Mouse (Mus musculus): ENCODE results near the gene Sec24c.
A peak's percentile ranks its signal among the peaks of the same experiment; 100 is the strongest.

GRCm38 (mm10) chr14:20737306-20737705 is 63.2 kb downstream of the Sec24c start:
- TF ChIP-seq CTCF (IDR thresholded peaks at IDR 0.05; ENCODE audit: borderline replicate concordance, insufficient read depth, low read length) (peak; percentile 70; the same call in 1 of the 2 replicates), POLR2A (IDR thresholded peaks at IDR 0.05; ENCODE audit: low read depth, low read length) (no peak)
